Mouse (Mus musculus): Measurements from ENCODE around the gene Slc27a4. TPM values are rescaled to one million over a fixed set of nuclear protein-coding genes. Genes with fewer than 3 reads are reported as not detected.
"Not testable (repeated sequence)": the region's sequence is repeated elsewhere in the genome, so short reads cannot be mapped to it uniquely, and the experiment has no call there.

Slc27a4 gene
- polyA plus RNA-seq, 1 experiment from 2014 or later, result 105 TPM

DNA sequence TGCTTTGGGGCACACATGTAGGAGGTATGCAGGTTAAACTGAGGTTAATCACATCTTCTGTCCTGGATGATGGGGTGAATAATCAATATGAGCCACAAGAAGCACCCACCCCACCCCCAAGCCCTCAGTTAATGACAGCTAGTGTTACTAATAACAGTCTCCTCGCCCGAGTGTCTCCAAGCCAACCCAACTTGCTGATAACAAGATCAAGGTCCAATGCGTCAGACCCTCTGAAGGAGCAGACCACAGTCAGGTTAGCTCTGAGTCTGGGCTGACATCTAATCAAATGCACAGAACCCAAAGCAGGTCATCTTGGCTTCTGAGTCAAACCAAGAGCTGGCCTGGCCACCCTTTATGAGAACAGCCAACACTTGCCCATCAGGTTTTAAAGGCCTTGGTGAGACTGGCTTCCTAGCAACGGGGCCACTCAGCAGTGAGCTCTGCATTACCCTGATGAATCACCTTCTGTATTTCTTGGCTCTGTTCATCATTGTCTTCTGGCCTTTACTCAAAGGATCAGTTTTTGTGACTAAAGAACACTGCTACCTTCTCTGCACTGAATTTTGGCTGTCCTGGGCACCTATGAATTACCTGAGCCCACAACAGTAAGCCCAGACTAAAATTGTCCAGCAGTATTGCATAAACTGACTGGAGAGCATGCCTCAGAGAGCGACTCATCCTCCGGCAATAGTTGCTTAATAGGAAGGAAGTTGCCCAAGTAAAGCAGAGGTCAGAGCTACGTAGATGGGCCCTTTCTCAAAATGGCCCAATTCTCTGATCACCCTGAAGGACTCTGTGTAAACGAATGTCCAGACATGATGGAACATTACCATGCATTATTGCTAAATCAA is 30.6 kb upstream of the Slc27a4 start:
- Histone ChIP-seq H3K9me3 (ENCODE audit: control insufficient read depth) (no peaks in the 10 kb centered on the region), H3K4me3 (ENCODE audit: low read depth, low read length) (no peak overlapping the region), H3K27me3 (replicated peaks; ENCODE audit: control insufficient read depth, insufficient read depth, low read length) (no peaks in the 10 kb centered on the region), H3K36me3 (ENCODE audit: control insufficient read depth, insufficient read depth) (peaks cover 3% of the 10 kb centered on the region; the same call in 1 of the 2 replicates), H3K27ac (ENCODE audit: low read depth, low read length) (peak overlapping the region; percentile 89), H3K4me2 (replicated peaks; ENCODE audit: low read depth) (no peak overlapping the region), H3K9ac (ENCODE audit: low read depth, low read length) (no peak overlapping the region), H3K4me1 (replicated peaks; ENCODE audit: control insufficient read depth, insufficient read depth, low read length) (0 out of 2 replicates have a peak, but pooled peaks cover 12% of the 10 kb centered on the region)
- peak; percentile 42 for ATAC-seq
- WGBS, result 30% methylated on average over 8 of the region's 8 CpGs
- no peak for TF ChIP-seq CTCF (IDR thresholded peaks at IDR 0.05; ENCODE audit: low read depth)

DNA sequence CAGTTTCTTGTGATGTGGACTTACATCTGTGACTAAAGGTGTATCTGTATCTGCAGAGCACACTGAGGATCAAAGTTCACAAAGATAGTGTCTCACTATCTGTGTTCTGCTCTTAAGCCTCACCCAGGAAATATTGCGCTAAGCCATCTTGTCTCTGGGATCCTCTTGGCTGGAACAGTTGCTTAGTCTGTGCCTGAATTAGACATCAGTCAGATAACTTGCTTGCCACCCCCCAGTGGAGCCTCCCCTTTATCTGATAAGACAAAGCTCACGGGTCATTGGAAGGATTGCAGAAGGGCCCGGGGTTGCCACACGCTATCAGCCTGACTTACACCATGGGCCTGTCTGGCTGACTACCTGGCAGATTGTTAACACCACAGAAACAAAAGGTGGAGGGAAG is 29.1 kb upstream of the Slc27a4 start:
- 38% methylated on average over 4 of the region's 4 CpGs for WGBS
- peak overlapping the region; percentile 89 for H3K27ac ChIP-seq (ENCODE audit: low read depth, low read length)

DNA sequence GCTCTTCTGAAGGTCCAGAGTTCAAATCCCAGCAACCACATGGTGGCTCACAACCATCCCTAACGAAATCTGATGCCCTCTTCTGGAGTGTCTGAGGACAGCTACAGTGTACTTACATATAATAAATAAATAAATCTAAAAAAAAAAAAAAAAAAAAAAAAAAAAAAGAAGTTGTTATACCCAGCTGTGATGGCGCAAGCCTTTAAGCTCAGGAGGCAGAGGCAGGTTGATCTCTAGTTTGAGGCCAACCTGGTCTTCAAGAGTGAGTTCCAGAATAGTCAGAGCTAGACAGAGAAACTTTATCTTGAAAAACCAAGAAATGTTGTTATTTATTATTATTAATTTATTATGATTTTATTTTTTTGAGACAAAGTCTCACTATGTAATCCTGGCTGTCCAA is 21.2 kb upstream of the Slc27a4 start:
- ATAC-seq; H3K9ac ChIP-seq (ENCODE audit: low read depth, low read length); H3K4me2 ChIP-seq (replicated peaks; ENCODE audit: low read depth); H3K4me1 ChIP-seq (replicated peaks; ENCODE audit: control insufficient read depth, insufficient read depth, low read length); H3K27ac ChIP-seq (ENCODE audit: low read depth, low read length); H3K27me3 ChIP-seq (replicated peaks; ENCODE audit: control insufficient read depth, insufficient read depth, low read length); H3K4me3 ChIP-seq (ENCODE audit: low read depth, low read length); H3K9me3 ChIP-seq (ENCODE audit: control insufficient read depth): not testable (repeated sequence)
- WGBS, result 96% methylated on average over 2 of the region's 2 CpGs
- H3K36me3 ChIP-seq (ENCODE audit: control insufficient read depth, insufficient read depth), result peaks cover 86% of the 10 kb centered on the region

More for the DNA sequence above, 29.1 kb upstream of the Slc27a4 start:
- Histone ChIP-seq H3K4me2 (replicated peaks; ENCODE audit: low read depth) (no peak overlapping the region), H3K27me3 (replicated peaks; ENCODE audit: control insufficient read depth, insufficient read depth, low read length) (no peaks in the 10 kb centered on the region), H3K9me3 (ENCODE audit: control insufficient read depth) (no peaks in the 10 kb centered on the region), H3K4me3 (ENCODE audit: low read depth, low read length) (no peak overlapping the region), H3K9ac (ENCODE audit: low read depth, low read length) (no peak overlapping the region), H3K4me1 (replicated peaks; ENCODE audit: control insufficient read depth, insufficient read depth, low read length) (0 out of 2 replicates have a peak, but pooled peaks cover 7% of the 10 kb centered on the region), H3K36me3 (ENCODE audit: control insufficient read depth, insufficient read depth) (peaks cover 18% of the 10 kb centered on the region)
- TF ChIP-seq CTCF (IDR thresholded peaks at IDR 0.05; ENCODE audit: low read depth), result no peak
- peak; percentile 85 for ATAC-seq

DNA sequence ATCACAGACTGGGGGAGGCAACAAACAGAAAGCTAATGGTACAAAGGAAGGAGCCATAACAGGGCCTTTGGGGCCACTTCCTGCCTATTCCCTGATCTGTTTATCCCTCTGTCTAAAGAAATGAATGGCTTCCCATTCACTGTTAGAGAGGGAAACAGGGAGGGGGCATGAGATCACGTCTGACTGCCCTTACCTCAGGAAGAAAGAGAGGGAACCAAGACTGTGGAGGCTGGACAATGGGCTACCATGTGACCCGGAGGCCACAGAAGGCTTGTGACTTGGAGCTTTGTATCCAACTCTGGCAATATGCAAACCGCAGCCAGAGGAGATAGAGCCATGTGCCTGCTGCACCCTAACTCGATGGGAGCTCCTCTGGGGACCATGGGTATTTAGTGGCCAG is 18.1 kb upstream of the Slc27a4 start:
- no peaks in the 10 kb centered on the region for H3K9me3 ChIP-seq (ENCODE audit: control insufficient read depth)
- H3K36me3 ChIP-seq (ENCODE audit: control insufficient read depth, insufficient read depth), result peaks cover 58% of the 10 kb centered on the region
- no peaks in the 10 kb centered on the region for H3K27me3 ChIP-seq (replicated peaks; ENCODE audit: control insufficient read depth, insufficient read depth, low read length)
- H3K4me1 ChIP-seq (replicated peaks; ENCODE audit: control insufficient read depth, insufficient read depth, low read length), result 0 out of 2 replicates have a peak, but pooled peaks cover 3% of the 10 kb centered on the region
- TF ChIP-seq CTCF (IDR thresholded peaks at IDR 0.05; ENCODE audit: low read depth), result no peak
- no peak overlapping the region for H3K4me2 ChIP-seq (replicated peaks; ENCODE audit: low read depth)
- H3K27ac ChIP-seq (ENCODE audit: low read depth, low read length), result no peak overlapping the region
- ATAC-seq, result no peak
- WGBS, result 72% methylated on average over 4 of the region's 4 CpGs
- no peak overlapping the region for H3K9ac ChIP-seq (ENCODE audit: low read depth, low read length)
- H3K4me3 ChIP-seq (ENCODE audit: low read depth, low read length), result no peak overlapping the region

DNA sequence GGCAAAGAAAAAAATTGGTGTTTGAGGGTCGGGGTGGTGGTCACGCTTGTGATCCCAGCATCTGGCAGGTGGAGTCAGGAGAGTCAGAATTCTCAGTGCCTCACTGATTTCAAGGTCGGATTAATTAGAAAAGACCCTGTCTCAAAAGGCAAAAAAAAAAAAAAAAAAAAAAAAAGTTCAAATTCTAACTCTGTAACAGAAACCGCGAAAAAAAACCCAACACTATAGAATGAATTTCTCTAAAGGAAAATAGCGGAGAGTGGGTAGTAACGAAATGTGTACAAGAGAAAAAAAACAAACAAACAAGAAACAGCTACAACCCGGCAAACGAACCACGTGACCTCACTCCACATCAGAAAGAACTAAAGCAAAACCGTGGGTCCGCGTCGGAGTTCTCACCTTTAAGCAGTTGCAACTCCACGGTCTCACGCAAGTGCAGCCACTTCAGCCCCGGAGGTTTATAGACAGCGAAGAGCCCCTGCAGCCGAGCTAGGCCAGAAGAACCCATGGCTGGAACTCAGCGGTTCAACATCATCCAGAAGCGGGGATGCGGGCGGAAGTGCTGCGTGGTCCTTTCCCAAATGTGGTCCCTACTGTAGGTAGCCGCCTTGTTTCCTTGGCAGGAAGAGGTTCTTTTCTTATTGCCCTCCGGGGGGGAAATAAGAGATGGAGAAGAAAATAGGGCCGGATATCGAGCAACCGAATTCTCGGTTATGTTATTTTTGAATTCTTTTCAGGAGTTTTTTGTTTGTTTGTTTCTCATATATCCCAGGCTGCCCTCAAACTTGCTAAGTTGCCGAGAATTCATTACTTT is 15.1 kb upstream of the Slc27a4 start, which contains the start of gene Coq4:
Coq4 (plus strand) TSS at position 390 of the 814 bp plus-strand sequence.
- H3K9ac ChIP-seq (ENCODE audit: low read depth, low read length), result peak within 1 kb of the TSS; percentile 73
- no peaks in the 10 kb centered on the region for H3K9me3 ChIP-seq (ENCODE audit: control insufficient read depth)
- peak within 1 kb of the TSS; percentile 72 for H3K4me3 ChIP-seq (ENCODE audit: low read depth, low read length)
- H3K27ac ChIP-seq (ENCODE audit: low read depth, low read length), result peak within 1 kb of the TSS; percentile 66; the same call in 1 of the 2 replicates
- TF ChIP-seq CTCF (IDR thresholded peaks at IDR 0.05; ENCODE audit: low read depth), result no peak
- H3K4me2 ChIP-seq (replicated peaks; ENCODE audit: low read depth), result peak within 1 kb of the TSS; percentile 93
- under 1% methylated on average over 31 of the region's 31 CpGs for WGBS
- ATAC-seq, result peak; percentile 84
- peaks cover 56% of the 10 kb centered on the region for H3K36me3 ChIP-seq (ENCODE audit: control insufficient read depth, insufficient read depth)
- H3K4me1 ChIP-seq (replicated peaks; ENCODE audit: control insufficient read depth, insufficient read depth, low read length), result 0 out of 2 replicates have a peak, but pooled peaks cover 3% of the 10 kb centered on the region
- H3K27me3 ChIP-seq (replicated peaks; ENCODE audit: control insufficient read depth, insufficient read depth, low read length), result no peaks in the 10 kb centered on the region
